21 mouse cellular contexts compared by ENCODE assay signal in genomic region chr9:106402149-106402548, GRCm38 (mm10). TPM values are rescaled to one million over a fixed set of nuclear protein-coding genes. Genes with fewer than 3 reads are reported as not detected.
DNase-seq lines count a peak whose midpoint lies in the region; ATAC-seq lines count a peak whose summit lies in the region.
"Had no signal": no experiment of that assay in that cellular context is flagged by ENCODE, and none has a peak within 500 bp of the region (broad histone marks: within the 10 kb centered on the region; RNA-seq: fewer than 3 reads in every experiment).

No protein-coding gene starts in this region.

- peaks cover 69% of the 10 kb centered on the region for H3K4me1 ChIP-seq in heart, embryonic 10.5 days
- H3K4me1 ChIP-seq in liver, embryonic 13.5 days (replicated peaks) = peaks cover 86% of the 10 kb centered on the region
- H3K4me1 ChIP-seq: midbrain, embryonic 13.5 days; neural tube, embryonic 12.5 days had no signal

- H3K4me3 ChIP-seq in heart, embryonic 10.5 days = no peak overlapping the region
- H3K4me3 ChIP-seq in liver, embryonic 13.5 days (replicated peaks) = no peak overlapping the region
- H3K4me3 ChIP-seq: embryonic facial prominence, embryonic 13.5 days; hindbrain, embryonic 15.5 days; midbrain, embryonic 13.5 days; neural tube, embryonic 12.5 days had no signal

- peak; percentile 64 for ATAC-seq in erythroblast, adult 5-6 weeks (replicated peaks; ENCODE audit: low FRiP score, poor library complexity, severe bottlenecking)
- ATAC-seq in liver, embryonic 13.5 days (ENCODE audit: low read depth) = peak; percentile 29
- ATAC-seq in megakaryocyte-erythroid progenitor cell, adult 5-6 weeks (replicated peaks; ENCODE audit: low FRiP score, low TSS enrichment, poor library complexity, severe bottlenecking) = peak; percentile 82
- ATAC-seq: forebrain, postnatal 0 days; midbrain, embryonic 13.5 days; Patski had no signal

- H3K27ac ChIP-seq in heart, embryonic 10.5 days = 0 out of 2 replicates have a peak overlapping the region, but pooled peaks have one; percentile 62
- peak overlapping the region; percentile 43 for H3K27ac ChIP-seq in liver, embryonic 13.5 days
- H3K27ac ChIP-seq: embryonic facial prominence, embryonic 13.5 days; hindbrain, embryonic 15.5 days; kidney, postnatal 0 days; midbrain, embryonic 13.5 days; neural tube, embryonic 12.5 days had no signal

- H3K9me3 ChIP-seq in heart, embryonic 10.5 days = no peaks in the 10 kb centered on the region
- H3K9me3 ChIP-seq in liver, embryonic 13.5 days (replicated peaks) = no peaks in the 10 kb centered on the region
- H3K9me3 ChIP-seq: embryonic facial prominence, embryonic 13.5 days; hindbrain, embryonic 15.5 days; midbrain, embryonic 13.5 days; neural tube, embryonic 12.5 days had no signal

- no peak overlapping the region for H3K4me2 ChIP-seq in liver, embryonic 13.5 days
- H3K4me2 ChIP-seq: embryonic facial prominence, embryonic 13.5 days; hindbrain, embryonic 15.5 days; midbrain, embryonic 13.5 days; neural tube, embryonic 12.5 days had no signal

- no peak for DNase-seq in heart, embryonic 10.5 days (ENCODE audit: low spot score)
- no peak for DNase-seq in heart, postnatal 14 days
- DNase-seq in liver, embryonic 13.5 days = no peak
- no peak for DNase-seq in ovary, postnatal 10 days (ENCODE audit: low spot score)
- no peak for DNase-seq in thymus, postnatal 25 days
- DNase-seq: adrenal gland, adult 2 months; cerebellum, adult 11-12 months; cerebellum, postnatal 10 days; forebrain, postnatal 0 days; gastrocnemius, postnatal 36 days; kidney, adult 2 months; lung, adult 18-20 months; lung, postnatal 10 days had no signal

- no peaks in the 10 kb centered on the region for H3K36me3 ChIP-seq in heart, embryonic 10.5 days
- H3K36me3 ChIP-seq in liver, embryonic 13.5 days = no peaks in the 10 kb centered on the region
- H3K36me3 ChIP-seq: embryonic facial prominence, embryonic 13.5 days; hindbrain, embryonic 15.5 days; midbrain, embryonic 13.5 days; neural tube, embryonic 12.5 days had no signal

- intact Hi-C loops in heart, postnatal 14 days (cut with DNase I) = no loop called here

- peaks cover 7% of the 10 kb centered on the region; the same call in 1 of the 2 replicates for H3K27me3 ChIP-seq in heart, embryonic 10.5 days (ENCODE audit: insufficient read depth, poor library complexity, severe bottlenecking)
- no peaks in the 10 kb centered on the region for H3K27me3 ChIP-seq in liver, embryonic 13.5 days
- H3K27me3 ChIP-seq: embryonic facial prominence, embryonic 13.5 days; hindbrain, embryonic 15.5 days; midbrain, embryonic 13.5 days; neural tube, embryonic 12.5 days; Patski had no signal

- WGBS in heart, embryonic 10.5 days = 69% methylated on average over 5 of the region's 5 CpGs
- 32% methylated on average over 5 of the region's 5 CpGs for WGBS in liver, embryonic 13.5 days (ENCODE audit: insufficient replicate concordance)

- peak overlapping the region; percentile 36; the same call in 1 of the 2 replicates for H3K9ac ChIP-seq in liver, embryonic 13.5 days
- H3K9ac ChIP-seq: embryonic facial prominence, embryonic 13.5 days; forebrain, postnatal 0 days; hindbrain, embryonic 15.5 days; midbrain, embryonic 13.5 days; neural tube, embryonic 12.5 days had no signal

RNA-seq across cellular contexts. Expression of gene Rpl29, which starts 27.1 kb away (rescaled TPM):
- polyA plus RNA-seq in heart, embryonic 10.5 days (2016; fragmentation: Nextera tagmentation; extraction: Ambion mirVana) = 735 and 862 TPM in 2 replicates
- total RNA-seq in heart, postnatal 14 days (2021) = 100 to 1,000 TPM; 307 to 348 TPM
- 553 and 845 TPM in 2 replicates for total RNA-seq in erythroblast, adult 5-6 weeks (2015; ENCODE audit: low replicate concordance)
- total RNA-seq in erythroblast, adult 5-6 weeks (2017; ENCODE audit: low replicate concordance) = 192 and 282 TPM in 2 replicates
- polyA plus RNA-seq in liver, embryonic 13.5 days (2015; fragmentation: Nextera tagmentation; extraction: Ambion mirVana) = 772 and 835 TPM in 2 replicates
- 3,119 and 3,478 TPM in 2 replicates for total RNA-seq in megakaryocyte-erythroid progenitor cell, adult 5-6 weeks (2014; fragmentation: Nextera tagmentation)
- 1,796 and 2,125 TPM in 2 replicates for total RNA-seq in megakaryocyte-erythroid progenitor cell, adult 5-6 weeks (2017)

RNA-seq across cellular contexts. Expression of gene Dusp7, which starts 33.7 kb away (rescaled TPM):
- polyA plus RNA-seq in heart, embryonic 10.5 days (2016; fragmentation: Nextera tagmentation; extraction: Ambion mirVana) = 14.4 and 21.0 TPM in 2 replicates
- 10 to 100 TPM; 53.2 to 53.9 TPM for total RNA-seq in heart, postnatal 14 days (2021)
- 17.5 and 19.9 TPM in 2 replicates for total RNA-seq in erythroblast, adult 5-6 weeks (2015; ENCODE audit: low replicate concordance)
- 3.3 and 4.3 TPM in 2 replicates for total RNA-seq in erythroblast, adult 5-6 weeks (2017; ENCODE audit: low replicate concordance)
- polyA plus RNA-seq in liver, embryonic 13.5 days (2015; fragmentation: Nextera tagmentation; extraction: Ambion mirVana) = 3.8 and 4.1 TPM in 2 replicates
- 19.0 and 22.9 TPM in 2 replicates for total RNA-seq in megakaryocyte-erythroid progenitor cell, adult 5-6 weeks (2014; fragmentation: Nextera tagmentation)
- total RNA-seq in megakaryocyte-erythroid progenitor cell, adult 5-6 weeks (2017) = 3.2 and 7.2 TPM in 2 replicates

RNA-seq across cellular contexts. Expression of gene Acy1, which starts 36.0 kb away (rescaled TPM):
- 31.2 and 45.1 TPM in 2 replicates for polyA plus RNA-seq in heart, embryonic 10.5 days (2016; fragmentation: Nextera tagmentation; extraction: Ambion mirVana)
- 10 to 100 TPM; 16.2 to 18.9 TPM for total RNA-seq in heart, postnatal 14 days (2021)
- 0.77 and 4.2 TPM in 2 replicates for total RNA-seq in erythroblast, adult 5-6 weeks (2015; ENCODE audit: low replicate concordance)
- 4.5 and 7.4 TPM in 2 replicates for total RNA-seq in erythroblast, adult 5-6 weeks (2017; ENCODE audit: low replicate concordance)
- polyA plus RNA-seq in liver, embryonic 13.5 days (2015; fragmentation: Nextera tagmentation; extraction: Ambion mirVana) = 31.2 and 32.2 TPM in 2 replicates
- total RNA-seq in megakaryocyte-erythroid progenitor cell, adult 5-6 weeks (2014; fragmentation: Nextera tagmentation) = 17.3 and 22.0 TPM in 2 replicates
- 20.9 and 22.4 TPM in 2 replicates for total RNA-seq in megakaryocyte-erythroid progenitor cell, adult 5-6 weeks (2017)

RNA-seq across cellular contexts. Expression of gene Abhd14b, which starts 45.1 kb away (rescaled TPM):
- 4.8 and 7.8 TPM in 2 replicates for polyA plus RNA-seq in heart, embryonic 10.5 days (2016; fragmentation: Nextera tagmentation; extraction: Ambion mirVana)
- 1 to 10 TPM; 6.8 to 8.9 TPM for total RNA-seq in heart, postnatal 14 days (2021)
- 2.5 TPM in 1 of 2 replicates, not detected in the other for total RNA-seq in erythroblast, adult 5-6 weeks (2015; ENCODE audit: low replicate concordance)
- total RNA-seq in erythroblast, adult 5-6 weeks (2017; ENCODE audit: low replicate concordance) = 0.26 TPM in 1 of 2 replicates, not detected in the other
- 16.7 and 18.2 TPM in 2 replicates for polyA plus RNA-seq in liver, embryonic 13.5 days (2015; fragmentation: Nextera tagmentation; extraction: Ambion mirVana)
- total RNA-seq in megakaryocyte-erythroid progenitor cell, adult 5-6 weeks (2014; fragmentation: Nextera tagmentation) = 11.9 and 14.9 TPM in 2 replicates
- total RNA-seq in megakaryocyte-erythroid progenitor cell, adult 5-6 weeks (2017) = 3.6 and 4.9 TPM in 2 replicates

RNA-seq across cellular contexts. Expression of gene Abhd14a, which starts 45.3 kb away (rescaled TPM):
- polyA plus RNA-seq in heart, embryonic 10.5 days (2016; fragmentation: Nextera tagmentation; extraction: Ambion mirVana) = 42.0 and 46.2 TPM in 2 replicates
- total RNA-seq in heart, postnatal 14 days (2021) = 10 to 100 TPM; 21.9 to 22.0 TPM
- total RNA-seq in erythroblast, adult 5-6 weeks (2015; ENCODE audit: low replicate concordance) = 0.77 and 7.3 TPM in 2 replicates
- 0.84 and 3.2 TPM in 2 replicates for total RNA-seq in erythroblast, adult 5-6 weeks (2017; ENCODE audit: low replicate concordance)
- 24.4 and 26.3 TPM in 2 replicates for polyA plus RNA-seq in liver, embryonic 13.5 days (2015; fragmentation: Nextera tagmentation; extraction: Ambion mirVana)
- total RNA-seq in megakaryocyte-erythroid progenitor cell, adult 5-6 weeks (2014; fragmentation: Nextera tagmentation) = 40.5 and 56.0 TPM in 2 replicates
- total RNA-seq in megakaryocyte-erythroid progenitor cell, adult 5-6 weeks (2017) = 18.6 and 31.0 TPM in 2 replicates

Comparison
In these comparisons a context has a peak if more than half of its experiments do, and no peak if none do; other contexts are left out.
1. ATAC-seq: peak in every context shown above with its lines; median percentile 82 in megakaryocyte-erythroid progenitor cell, adult 5-6 weeks; 64 in erythroblast, adult 5-6 weeks; 29 in liver, embryonic 13.5 days.